Mouse (Mus musculus) T-helper 1 cell (primary cell): ENCODE measurements around the gene Ier3.

Experiments used
- in situ Hi-C: fragments of 300-600 bp; cut with MboI, MseI; formaldehyde crosslinking; loops from one replicate; pipeline ENCODE4 v1.15.1; 2025; ENCODE audit warnings: high pct_unique_total_duplicates

Gene Ier3

GRCm38 (mm10) chr17:35810900-35811648 lies 10.4 kb upstream of the Ier3 start:
- in situ Hi-C loops: no loop called here

GRCm38 (mm10) chr17:35812307-35812706 lies 9.2 kb upstream of the Ier3 start:
- in situ Hi-C loops: no loop called here

GRCm38 (mm10) chr17:35812736-35813135 lies 8.7 kb upstream of the Ier3 start:
- in situ Hi-C loops: no loop called here

GRCm38 (mm10) chr17:35813245-35813647 lies 8.2 kb upstream of the Ier3 start:
- in situ Hi-C loops: no loop called here

- in situ Hi-C loops: no loop called here
Measured at GRCm38 (mm10) chr17:35813653-35814052, 7.8 kb upstream of the Ier3 start.

GRCm38 (mm10) chr17:35814678-35815077 lies 6.8 kb upstream of the Ier3 start:
- in situ Hi-C loops: loop anchor here (5.0 kb wide), 1 partner anchor 77 kb away; no protein-coding TSS in a partner anchor

GRCm38 (mm10) chr17:35815836-35816235 lies 5.6 kb upstream of the Ier3 start:
- in situ Hi-C loops: loop anchor here (5.0 kb wide), 1 partner anchor 79 kb away; no protein-coding TSS in a partner anchor

- in situ Hi-C loops: loop anchor here (5.0 kb wide), 1 partner anchor 79 kb away; no protein-coding TSS in a partner anchor
Measured at GRCm38 (mm10) chr17:35816686-35817085, 4.8 kb upstream of the Ier3 start.

- in situ Hi-C loops: loop anchor here (5.0 kb wide), 1 partner anchor 80 kb away; no protein-coding TSS in a partner anchor
Measured at GRCm38 (mm10) chr17:35817226-35817625, 4.3 kb upstream of the Ier3 start.

GRCm38 (mm10) chr17:35820111-35820510 lies 1.4 kb upstream of the Ier3 start:
- in situ Hi-C loops: no loop called here

GRCm38 (mm10) chr17:35822564-35822963 lies 1.1 kb downstream of the Ier3 start:
- in situ Hi-C loops: no loop called here

- in situ Hi-C loops: no loop called here
Measured at GRCm38 (mm10) chr17:35822964-35823937, 1.8 kb downstream of the Ier3 start, which contains the start of gene Flot1. TSS of gene Flot1 (plus strand) at chr17:35823230.

- in situ Hi-C loops: no loop called here
Measured at GRCm38 (mm10) chr17:35824402-35824801, 2.9 kb downstream of the Ier3 start.

GRCm38 (mm10) chr17:35825109-35825850 lies 3.8 kb downstream of the Ier3 start:
- in situ Hi-C loops: loop anchor here (5.0 kb wide), 2 partner anchors 42 to 82 kb away; partner anchors contain the start of gene Ppp1r18

GRCm38 (mm10) chr17:35829737-35830136 lies 8.3 kb downstream of the Ier3 start:
- in situ Hi-C loops: loop anchor here (5.0 kb wide), 2 partner anchors 38 to 78 kb away; partner anchors contain the start of gene Ppp1r18

GRCm38 (mm10) chr17:35832400-35833238 lies 11.1 kb downstream of the Ier3 start:
- in situ Hi-C loops: no loop called here

- in situ Hi-C loops: no loop called here
Measured at GRCm38 (mm10) chr17:35833239-35833751, 11.8 kb downstream of the Ier3 start.

GRCm38 (mm10) chr17:35833894-35834293 lies 12.4 kb downstream of the Ier3 start:
- in situ Hi-C loops: no loop called here

- in situ Hi-C loops: no loop called here
Measured at GRCm38 (mm10) chr17:35834696-35835422, 13.4 kb downstream of the Ier3 start.
